Mouse (Mus musculus) forebrain, embryonic 11.5 days (tissue): ENCODE data around the gene Gng12. TPM values are rescaled to one million over a fixed set of nuclear protein-coding genes. Genes with fewer than 3 reads are reported as not detected.

Experiments
- ATAC-seq: fragments of 200-750 bp; cut with Nextera tagmentation; replicated peaks from 2 replicates; pipeline ENCODE4 v1.8.0; 2017; ENCODE audit warnings: moderate TSS enrichment; ENCODE audit not compliant: low FRiP score
- DNase-seq: peaks from one replicate; pipeline ENCODE4 v3.0.0-alpha.2; 2017; ENCODE audit warnings: low spot score
- H3K27ac ChIP-seq: fragments of 300-500 bp; sonication (generic); 2 replicates; pipeline ENCODE4 v1.5.1; 2014; ENCODE audit warnings: low read depth, low read length
- H3K27me3 ChIP-seq: fragments of 300-500 bp; sonication (generic); 2 replicates; pipeline ENCODE4 v1.6.1; 2014; ENCODE audit warnings: mild to moderate bottlenecking, low read length, mixed read lengths; ENCODE audit not compliant: control insufficient read depth, insufficient read depth
- H3K36me3 ChIP-seq: fragments of 300-500 bp; sonication (generic); 2 replicates; pipeline ENCODE4 v1.6.1; 2014; ENCODE audit warnings: mild to moderate bottlenecking, low read length, moderate library complexity, mixed read lengths; ENCODE audit not compliant: control insufficient read depth, insufficient read depth
- H3K4me1 ChIP-seq: fragments of 300-500 bp; sonication (generic); replicated peaks from 2 replicates; pipeline ENCODE4 v1.6.1; 2014; ENCODE audit warnings: low read length, mixed read lengths; ENCODE audit not compliant: control insufficient read depth, insufficient read depth
- H3K4me2 ChIP-seq: fragments of 300-500 bp; sonication (generic); 2 replicates; pipeline ENCODE4 v1.6.1; 2014; ENCODE audit warnings: low read depth, mild to moderate bottlenecking, low read length, moderate library complexity, mixed read lengths; ENCODE audit not compliant: severe bottlenecking
- H3K4me3 ChIP-seq: fragments of 300-500 bp; sonication (generic); 2 replicates; pipeline ENCODE4 v1.5.1; 2014; ENCODE audit warnings: low read depth, low read length
- H3K9ac ChIP-seq: fragments of 300-500 bp; sonication (generic); 2 replicates; pipeline ENCODE4 v1.6.1; 2014; ENCODE audit warnings: low read length
- H3K9me3 ChIP-seq: fragments of 300-500 bp; sonication (generic); 2 replicates; pipeline ENCODE4 v1.6.1; 2016; ENCODE audit warnings: low read length, mixed read lengths; ENCODE audit not compliant: control insufficient read depth
- WGBS: fragments of 180-500 bp; shearing (Covaris S2); extraction: QIAGEN DNeasy Blood & Tissue Kit; methylation state at CpG from one replicate; pipeline ENCODE4 v1.1.7; 2014; 5-methylcytosine and 5-hydroxymethylcytosine counted together
- polyA plus RNA-seq: library from polyadenylated mRNA; unstranded; fragments of >200 nt; fragmentation: Nextera tagmentation; extraction: Ambion mirVana; gene quantifications from 2 replicates; pipeline ENCODE4 v1.2.1, GENCODE M21; 2014

Gng12 gene
- polyA plus RNA-seq, 1 experiment from 2014 or later: 46.2 TPM

DNA sequence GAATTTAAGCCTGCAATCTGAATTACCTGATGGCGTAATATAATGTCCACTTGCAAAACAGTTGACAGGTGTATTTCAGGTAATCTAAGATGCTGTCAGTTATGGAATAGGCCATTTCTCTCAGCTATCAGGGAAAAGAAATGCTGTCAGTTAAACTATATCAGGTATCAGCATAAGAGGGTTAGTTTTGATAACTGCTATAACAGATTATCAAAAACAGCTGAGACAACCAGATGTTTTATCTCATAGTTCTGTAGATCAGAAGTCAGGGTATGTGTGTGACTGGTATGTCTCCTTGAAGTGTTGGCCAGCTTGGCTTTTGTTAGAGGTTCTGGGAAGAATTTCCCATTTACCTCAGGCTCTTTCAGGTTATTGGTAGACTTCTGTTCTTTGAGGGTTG lies 10.0 kb downstream of the Gng12 start:
- Histone ChIP-seq H3K4me3 (no peak overlapping the region), H3K36me3 (no peaks in the 10 kb centered on the region), H3K4me2 (no peak overlapping the region), H3K27me3 (no peaks in the 10 kb centered on the region), H3K9me3 (no peaks in the 10 kb centered on the region), H3K27ac (no peak overlapping the region), H3K9ac (no peak overlapping the region), H3K4me1 (no peaks in the 10 kb centered on the region)
- 92% methylated on average over 1 of the region's 1 CpGs for WGBS
- ATAC-seq (no peak), DNase-seq (no peak)

DNA sequence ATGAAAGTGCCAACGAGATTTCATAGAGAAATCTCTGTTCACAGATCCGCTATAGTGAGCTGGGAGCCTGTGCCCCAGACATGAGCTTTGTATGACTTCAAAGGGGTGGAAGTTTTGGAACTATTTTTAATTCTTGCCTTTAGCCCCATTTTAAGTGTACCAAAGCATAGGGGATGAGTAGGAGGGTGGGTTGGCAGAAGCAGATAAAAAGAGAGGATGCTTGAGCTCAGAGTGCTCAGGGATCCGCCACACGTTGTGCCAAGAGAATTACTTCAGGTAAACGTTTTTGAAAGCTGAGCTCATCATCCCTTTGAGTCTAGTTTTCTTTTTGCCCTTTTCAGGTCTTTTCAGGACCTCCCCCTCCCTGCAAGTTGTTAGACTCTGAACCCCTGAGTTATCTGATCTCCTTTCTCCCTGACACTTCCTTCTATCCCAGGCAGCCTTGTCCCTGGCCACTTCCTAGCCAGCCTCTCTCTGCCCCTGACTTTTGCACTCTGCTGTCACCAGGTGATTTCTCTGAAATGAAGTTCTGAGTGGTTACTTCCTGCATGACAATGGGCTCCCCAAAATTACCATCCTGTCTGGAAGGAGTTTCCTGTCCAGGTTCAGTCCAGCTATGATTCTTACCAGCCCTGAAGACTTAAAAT lies 12.3 kb downstream of the Gng12 start:
- H3K36me3 ChIP-seq: no peaks in the 10 kb centered on the region
- no peaks in the 10 kb centered on the region for H3K4me1 ChIP-seq
- H3K9ac ChIP-seq: no peak overlapping the region
- no peaks in the 10 kb centered on the region for H3K27me3 ChIP-seq
- H3K4me3 ChIP-seq: no peak overlapping the region
- DNase-seq (no peak), ATAC-seq (no peak)
- no peaks in the 10 kb centered on the region for H3K9me3 ChIP-seq
- 76% methylated on average over 5 of the region's 5 CpGs for WGBS
- no peak overlapping the region for H3K27ac ChIP-seq
- H3K4me2 ChIP-seq: no peak overlapping the region

DNA sequence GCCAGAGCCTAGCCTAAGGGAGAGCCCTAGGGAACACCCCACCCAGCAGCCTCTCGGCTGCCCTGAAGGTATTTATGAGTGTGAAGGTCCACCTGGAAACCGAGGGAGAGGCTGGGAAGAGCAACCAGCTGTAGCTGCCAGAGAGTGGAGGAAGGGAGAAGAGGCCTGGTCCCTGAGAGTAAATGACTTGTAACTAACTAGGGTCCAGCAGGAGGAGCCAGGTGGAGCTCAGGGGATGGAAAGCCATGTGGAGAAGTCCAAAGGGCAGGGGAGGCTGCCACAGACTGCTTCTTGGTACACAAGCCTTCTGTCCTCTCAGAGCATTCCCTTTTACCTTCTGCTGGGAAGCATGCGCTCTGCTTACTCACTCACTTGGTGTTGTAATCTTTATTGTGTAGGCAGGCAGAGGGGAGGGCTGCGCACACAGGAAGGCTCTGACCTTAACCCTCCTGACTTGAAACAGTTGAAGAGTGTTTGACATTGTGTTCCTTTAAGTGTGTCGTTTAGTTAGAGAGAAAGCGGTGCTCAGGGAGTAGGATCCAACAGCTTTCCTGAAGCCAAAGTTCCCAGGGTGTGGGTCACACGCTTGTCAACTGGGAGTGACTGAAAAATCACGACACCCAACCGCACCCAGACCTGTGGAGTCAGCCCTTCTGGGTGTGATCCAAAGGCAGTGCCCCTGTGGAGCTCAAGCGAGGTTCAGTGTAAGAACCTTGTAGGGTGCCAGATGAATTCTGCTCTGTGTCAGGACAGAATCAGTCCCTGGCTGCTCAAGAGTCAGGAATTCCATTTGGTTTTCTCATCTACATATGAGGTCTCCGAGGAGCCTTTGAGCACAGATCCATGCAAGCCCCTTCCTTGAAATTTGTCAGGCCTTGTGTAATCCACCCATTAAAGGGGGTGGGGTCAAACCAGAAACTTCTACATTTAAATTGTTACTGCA lies 14.6 kb downstream of the Gng12 start:
- no peak for DNase-seq
- Histone ChIP-seq H3K9me3 (no peaks in the 10 kb centered on the region), H3K4me3 (no peak overlapping the region), H3K4me2 (no peak overlapping the region), H3K9ac (no peak overlapping the region), H3K27ac (no peak overlapping the region), H3K27me3 (no peaks in the 10 kb centered on the region), H3K36me3 (no peaks in the 10 kb centered on the region), H3K4me1 (no peaks in the 10 kb centered on the region)
- no peak for ATAC-seq
- WGBS: 64% methylated on average over 11 of the region's 11 CpGs

DNA sequence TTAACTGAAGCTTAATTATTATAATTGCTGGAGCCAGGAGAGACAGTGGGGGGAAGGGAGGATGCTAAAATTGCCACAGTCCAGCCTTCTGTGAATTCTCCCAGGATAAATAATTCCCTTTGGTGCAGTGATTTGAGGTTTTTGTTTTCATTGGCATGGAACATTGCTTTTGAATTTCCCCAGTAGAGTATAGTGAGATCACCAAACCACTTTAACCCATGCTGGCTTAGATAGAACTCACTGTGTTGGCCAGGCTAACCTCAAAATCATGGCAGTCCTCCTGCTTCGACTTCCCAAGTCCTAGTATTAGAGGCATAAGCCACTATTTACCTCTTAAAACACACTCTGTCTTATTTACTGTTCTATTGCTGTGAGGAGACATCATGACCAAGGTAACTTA lies 17.2 kb downstream of the Gng12 start:
- ATAC-seq: no peak
- no peak overlapping the region for H3K4me2 ChIP-seq
- no peaks in the 10 kb centered on the region for H3K4me1 ChIP-seq
- H3K27ac ChIP-seq: no peak overlapping the region
- no peak overlapping the region for H3K9ac ChIP-seq
- H3K27me3 ChIP-seq: no peaks in the 10 kb centered on the region
- 80% methylated on average over 1 of the region's 1 CpGs for WGBS
- no peak overlapping the region for H3K4me3 ChIP-seq
- H3K9me3 ChIP-seq: no peaks in the 10 kb centered on the region
- no peaks in the 10 kb centered on the region for H3K36me3 ChIP-seq
- no peak for DNase-seq

DNA sequence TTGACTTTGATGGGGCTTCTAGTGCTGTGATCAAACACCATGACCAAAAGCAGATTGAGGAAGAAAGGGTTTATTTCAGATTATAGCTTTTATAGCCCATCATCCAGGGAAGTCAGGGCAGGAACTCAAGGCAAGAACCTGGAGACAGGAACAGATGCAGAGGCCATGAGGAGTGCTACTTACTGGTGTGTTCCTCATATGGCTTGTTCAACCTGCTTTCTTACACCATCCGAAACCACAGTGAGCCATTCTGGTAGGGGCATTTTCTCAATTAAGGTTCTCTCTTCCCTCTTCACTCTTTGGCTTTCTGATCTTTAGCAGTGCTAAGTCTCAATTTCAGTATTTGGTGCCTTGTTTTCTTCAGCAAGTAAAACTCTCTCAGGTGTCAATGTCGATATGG lies 19.4 kb downstream of the Gng12 start:
- Histone ChIP-seq H3K9ac (no peak overlapping the region), H3K4me3 (no peak overlapping the region), H3K36me3 (no peaks in the 10 kb centered on the region), H3K27me3 (no peaks in the 10 kb centered on the region), H3K9me3 (no peaks in the 10 kb centered on the region), H3K27ac (no peak overlapping the region), H3K4me1 (no peaks in the 10 kb centered on the region), H3K4me2 (no peak overlapping the region)
- ATAC-seq (no peak), DNase-seq (no peak)
- 93% methylated on average over 2 of the region's 2 CpGs for WGBS

DNA sequence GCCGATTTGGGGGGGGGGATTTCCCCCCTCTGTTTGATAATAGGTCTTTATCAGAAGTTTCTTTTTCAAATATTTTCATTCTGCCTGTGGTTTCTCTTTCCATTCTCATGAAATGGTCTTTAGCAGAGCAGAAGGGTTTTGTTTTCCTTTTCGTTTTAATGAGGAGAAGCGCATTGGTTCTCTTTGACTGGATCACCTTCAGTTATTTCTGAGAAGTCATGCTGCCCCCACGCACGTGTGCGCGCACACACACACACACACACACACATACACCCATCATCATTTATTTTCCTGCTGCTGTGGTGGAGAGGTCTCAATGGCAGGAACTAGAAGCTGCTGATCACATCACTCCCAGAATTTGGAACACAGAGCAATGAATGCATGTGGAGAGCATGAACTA lies 20.8 kb downstream of the Gng12 start:
- H3K27me3 ChIP-seq: no peaks in the 10 kb centered on the region
- H3K9ac ChIP-seq: no peak overlapping the region
- no peak overlapping the region for H3K27ac ChIP-seq
- H3K4me2 ChIP-seq: no peak overlapping the region
- ATAC-seq: no peak
- no peaks in the 10 kb centered on the region for H3K4me1 ChIP-seq
- no peak for DNase-seq
- WGBS: 92% methylated on average over 7 of the region's 7 CpGs
- H3K36me3 ChIP-seq: no peaks in the 10 kb centered on the region
- H3K9me3 ChIP-seq: no peaks in the 10 kb centered on the region
- no peak overlapping the region for H3K4me3 ChIP-seq

DNA sequence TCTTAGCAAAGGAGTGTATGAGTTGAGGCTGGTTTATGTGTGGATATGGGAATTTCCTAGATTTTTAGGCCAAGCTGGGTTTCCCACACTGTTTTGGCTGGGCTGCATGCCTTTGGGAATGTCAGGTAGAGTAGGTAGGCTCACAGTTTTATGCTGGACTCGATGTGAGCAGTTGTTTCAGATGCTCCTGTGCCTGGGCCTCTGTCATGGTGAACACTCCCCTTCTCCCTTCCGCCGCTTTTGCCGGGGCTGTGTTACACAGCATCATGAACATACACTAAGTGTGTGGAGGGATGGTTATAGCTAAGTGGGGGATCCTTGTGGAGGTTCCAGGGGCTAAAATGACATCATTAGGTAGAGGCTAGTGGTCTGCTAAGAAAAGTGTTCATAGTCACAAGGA lies 24.6 kb downstream of the Gng12 start:
- H3K9me3 ChIP-seq: no peaks in the 10 kb centered on the region
- no peak overlapping the region for H3K9ac ChIP-seq
- ATAC-seq: no peak
- H3K4me2 ChIP-seq: no peak overlapping the region
- H3K36me3 ChIP-seq: no peaks in the 10 kb centered on the region
- DNase-seq: no peak
- no peak overlapping the region for H3K4me3 ChIP-seq
- 93% methylated on average over 4 of the region's 4 CpGs for WGBS
- no peak overlapping the region for H3K27ac ChIP-seq
- no peaks in the 10 kb centered on the region for H3K4me1 ChIP-seq
- H3K27me3 ChIP-seq: no peaks in the 10 kb centered on the region

DNA sequence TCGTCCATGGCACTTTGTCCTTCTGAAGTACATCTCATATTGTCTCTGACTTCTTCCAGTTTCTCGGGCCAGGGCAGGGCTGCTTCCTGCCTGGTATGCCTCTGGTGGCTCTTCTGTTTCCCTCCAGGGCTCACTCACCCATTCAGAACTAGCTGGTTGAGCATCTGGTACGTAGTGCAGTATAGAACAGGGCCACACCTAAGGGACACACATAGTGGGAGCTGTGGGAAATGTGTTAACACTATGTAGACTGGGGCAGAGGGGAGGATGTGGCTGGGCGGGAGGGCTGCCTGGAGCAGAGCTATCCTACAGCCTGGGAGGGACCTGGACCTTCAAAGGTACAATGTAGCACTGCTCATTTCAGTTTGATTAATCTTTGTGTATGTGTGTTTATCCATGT lies 25.6 kb downstream of the Gng12 start:
- no peak overlapping the region for H3K9ac ChIP-seq
- no peaks in the 10 kb centered on the region for H3K9me3 ChIP-seq
- DNase-seq (no peak), ATAC-seq (no peak)
- H3K4me3 ChIP-seq: no peak overlapping the region
- WGBS: 87% methylated on average over 4 of the region's 4 CpGs
- no peak overlapping the region for H3K4me2 ChIP-seq
- H3K36me3 ChIP-seq: no peaks in the 10 kb centered on the region
- H3K27me3 ChIP-seq: no peaks in the 10 kb centered on the region
- H3K4me1 ChIP-seq: no peaks in the 10 kb centered on the region
- H3K27ac ChIP-seq: no peak overlapping the region

DNA sequence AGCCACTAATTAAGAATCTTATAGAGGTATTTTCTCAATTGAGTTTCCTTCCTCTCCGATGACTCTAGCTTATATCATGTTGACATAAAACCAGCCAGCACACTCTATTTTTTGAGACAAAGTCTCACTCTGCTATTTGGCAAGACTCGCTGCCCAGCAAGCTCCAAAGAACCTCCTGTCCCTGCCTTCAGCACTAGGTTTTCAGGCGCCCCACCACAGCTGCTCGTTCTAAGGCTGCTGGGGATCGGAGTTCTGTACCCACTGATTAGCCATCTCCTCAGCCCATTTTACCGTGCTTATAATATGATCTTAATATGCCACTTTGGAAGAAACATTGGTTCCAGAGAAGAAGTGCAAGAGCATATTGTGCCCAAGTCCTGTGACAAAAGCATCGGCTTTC lies 26.3 kb downstream of the Gng12 start:
- Histone ChIP-seq H3K27ac (no peak overlapping the region), H3K4me3 (no peak overlapping the region), H3K4me1 (no peaks in the 10 kb centered on the region), H3K9me3 (no peaks in the 10 kb centered on the region), H3K4me2 (no peak overlapping the region), H3K9ac (no peak overlapping the region), H3K36me3 (no peaks in the 10 kb centered on the region), H3K27me3 (no peaks in the 10 kb centered on the region)
- ATAC-seq (no peak), DNase-seq (no peak)
- WGBS: 92% methylated on average over 7 of the region's 7 CpGs
